Mouse (Mus musculus) G1E (cell line): Measurements from ENCODE around the gene Jagn1. TPM values are rescaled to one million over a fixed set of nuclear protein-coding genes. Genes with fewer than 3 reads are reported as not detected.

Experiments
- ATAC-seq: 2 replicates; pipeline ENCODE4 v1.8.0; 2016; ENCODE audit warnings: mild to moderate bottlenecking; ENCODE audit not compliant: insufficient number of reproducible peaks, poor library complexity, low FRiP score, severe bottlenecking; ENCODE audit errors: extremely low read depth
- DNase-seq: peaks from one replicate; pipeline ENCODE4 v3.0.0; 2012; ENCODE audit warnings: low spot score
- H3K27me3 ChIP-seq: 2 replicates; pipeline ENCODE4 v1.6.1; 2012; ENCODE audit warnings: mild to moderate bottlenecking, low read length, inconsistent platforms; ENCODE audit not compliant: insufficient read depth
- H3K36me3 ChIP-seq: replicated peaks from 2 replicates; pipeline ENCODE3; 2012; ENCODE audit warnings: mild to moderate bottlenecking, inconsistent platforms
- H3K4me1 ChIP-seq: 2 replicates; pipeline ENCODE4 v1.6.1; 2012; ENCODE audit warnings: low read depth, low read length, inconsistent platforms, mixed read lengths; ENCODE audit not compliant: insufficient read depth
- H3K4me3 ChIP-seq: 2 replicates; pipeline ENCODE4 v1.5.1; 2012; ENCODE audit warnings: low read depth, mild to moderate bottlenecking, inconsistent platforms, low read length, moderate library complexity, mixed read lengths
- H3K9me3 ChIP-seq: replicated peaks from 2 replicates; pipeline ENCODE4 v1.6.1; 2012; ENCODE audit warnings: inconsistent platforms
- CTCF ChIP-seq: IDR thresholded peaks from 2 replicates; pipeline ENCODE4 v1.5.1; 2012; ENCODE audit warnings: low read depth, low read length, inconsistent platforms, mixed read lengths
- GATA1 ChIP-seq: IDR thresholded peaks from 2 replicates; pipeline ENCODE4 v1.6.1; 2012; ENCODE audit warnings: borderline replicate concordance, low read length, inconsistent platforms, mixed read lengths
- GATA2 ChIP-seq: IDR thresholded peaks from 2 replicates; pipeline ENCODE4 v1.6.1; 2012; ENCODE audit warnings: low read depth, low read length, inconsistent platforms, borderline replicate concordance
- POLR2AphosphoS5 ChIP-seq: IDR thresholded peaks from 2 replicates; pipeline ENCODE4 v1.6.1; 2012; ENCODE audit warnings: low read depth, low read length, inconsistent platforms; ENCODE audit not compliant: insufficient replicate concordance
- TAL1 ChIP-seq: conservative IDR thresholded peaks from 2 replicates; pipeline ENCODE4 v1.6.1; 2012; ENCODE audit warnings: low read depth, low read length, inconsistent platforms, mixed read lengths
- polyA plus RNA-seq: library from polyadenylated mRNA; stranded (reverse); fragments of >175 nt; gene quantifications from 2 replicates; pipeline ENCODE4 v1.2.3, GENCODE M21; 2012
- total RNA-seq, 2 experiments: library from RNA; stranded (forward) in 1 of 2; stranded (reverse) in 1 of 2; fragments of 200-1000 nt in 1 of 2; fragments of >200 nt in 1 of 2; fragmentation: Nextera tagmentation in 1 of 2; gene quantifications; 2 replicates each; pipeline ENCODE4 v1.2.3; 2014 to 2017

Gene Jagn1
- total and polyA plus RNA-seq, 3 experiments: 5.6 to 19.4 (median 12.9) TPM

- H3K4me3 ChIP-seq: peak within 1 kb of the TSS; percentile 76
- H3K27me3 ChIP-seq: 0 out of 2 replicates have a peak, but pooled peaks cover 2% of the 10 kb centered on the region
- peaks cover 37% of the 10 kb centered on the region for H3K36me3 ChIP-seq
- H3K4me1 ChIP-seq: peaks cover 34% of the 10 kb centered on the region
- no peaks in the 10 kb centered on the region for H3K9me3 ChIP-seq
- TF ChIP-seq CTCF (no peak), POLR2AphosphoS5 (no peak), TAL1 (no peak), GATA1 (no peak), GATA2 (no peak)
- DNase-seq: peak; percentile 99
- ATAC-seq: peak; percentile 94
Observed at GRCm38 (mm10) chr6:113419199-113419587, 23.2 kb upstream of the Jagn1 start, which contains the start of gene Rpusd3. Rpusd3 (minus strand) TSS chr6:113419340.

DNA sequence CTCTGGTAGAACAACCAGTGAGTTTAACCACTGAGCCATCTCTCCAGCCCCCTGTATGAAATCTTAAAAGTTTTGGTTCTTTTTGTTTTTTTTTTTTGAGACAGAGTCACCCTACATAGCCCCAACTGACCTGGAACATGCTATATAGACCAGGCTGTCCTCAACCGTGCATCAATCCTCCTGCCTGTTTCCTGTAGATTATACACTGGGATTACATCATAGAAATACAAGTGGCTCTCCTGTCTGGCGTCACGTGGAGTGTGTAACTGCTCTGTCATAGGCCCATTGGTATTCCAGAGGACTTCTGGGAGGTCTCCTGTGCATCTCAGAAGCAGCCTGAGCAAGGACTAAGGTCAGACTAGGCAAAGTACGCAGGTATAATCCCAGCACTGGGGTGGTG, 19.4 kb upstream of the Jagn1 start:
- H3K36me3 ChIP-seq: no peaks in the 10 kb centered on the region
- H3K27me3 ChIP-seq: peaks cover 12% of the 10 kb centered on the region
- H3K4me1 ChIP-seq: peaks cover 27% of the 10 kb centered on the region
- DNase-seq (no peak), ATAC-seq (no peak)
- H3K9me3 ChIP-seq: peaks cover 5% of the 10 kb centered on the region
- H3K4me3 ChIP-seq: no peak overlapping the region
- TF ChIP-seq GATA2: no peak
- TF ChIP-seq POLR2AphosphoS5: no peak
- no peak for TF ChIP-seq GATA1
- TF ChIP-seq CTCF: no peak
- no peak for TF ChIP-seq TAL1

DNA sequence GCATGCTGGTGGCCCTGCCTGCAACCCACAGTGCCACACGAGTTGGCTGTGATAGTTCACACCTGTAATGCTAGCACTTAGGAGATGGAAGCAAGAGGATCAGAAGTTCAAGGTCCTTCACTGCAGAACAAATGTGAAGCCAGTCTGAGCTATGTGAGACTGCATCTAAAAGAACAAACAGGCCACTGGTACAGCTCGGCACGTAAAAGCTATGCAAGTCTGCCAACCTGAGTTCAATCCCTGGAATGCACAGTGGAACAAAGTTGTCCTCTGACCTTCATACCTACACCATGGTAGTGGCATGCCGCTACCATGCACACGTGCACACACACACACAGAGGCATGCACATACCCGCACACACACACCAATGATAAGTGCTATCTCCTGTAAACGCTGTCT, 18.2 kb upstream of the Jagn1 start:
- no peak for DNase-seq

DNA sequence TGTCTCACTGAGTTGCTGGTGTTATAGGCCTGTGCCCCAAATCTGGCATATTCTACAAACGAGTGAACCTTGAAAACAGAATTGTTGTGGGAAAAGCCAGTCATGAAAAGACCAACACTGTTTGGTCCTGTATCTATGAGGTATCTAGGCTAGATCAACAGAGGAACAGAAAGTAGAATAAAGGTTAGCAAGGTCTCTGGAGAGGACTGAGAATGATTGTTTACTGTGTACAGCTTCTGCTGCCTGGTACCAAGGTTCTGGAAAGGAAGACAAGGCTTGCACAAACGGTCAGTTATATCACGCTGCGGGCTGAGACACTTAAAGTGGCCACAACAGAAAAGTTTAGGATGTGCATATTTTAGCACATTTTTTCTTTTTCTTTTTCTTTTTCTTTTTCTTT, 15.7 kb upstream of the Jagn1 start:
- TF ChIP-seq GATA1 (no peak), TAL1 (no peak), CTCF (no peak), POLR2AphosphoS5 (no peak), GATA2 (no peak)
- H3K9me3 ChIP-seq: peaks cover 5% of the 10 kb centered on the region
- no peak for ATAC-seq

More for the DNA sequence above, 18.2 kb upstream of the Jagn1 start:
- no peak for ATAC-seq
- TF ChIP-seq POLR2AphosphoS5 (no peak), CTCF (no peak), GATA1 (no peak), GATA2 (no peak), TAL1 (no peak)
- peaks cover 21% of the 10 kb centered on the region for H3K27me3 ChIP-seq
- peaks cover 5% of the 10 kb centered on the region for H3K9me3 ChIP-seq
- peaks cover 16% of the 10 kb centered on the region for H3K4me1 ChIP-seq
- no peaks in the 10 kb centered on the region for H3K36me3 ChIP-seq
- no peak overlapping the region for H3K4me3 ChIP-seq

GRCm38 (mm10) chr6:113427397-113427796, 15.0 kb upstream of the Jagn1 start:
- DNase-seq: no peak
- Histone ChIP-seq H3K9me3 (peaks cover 5% of the 10 kb centered on the region), H3K4me1 (peaks cover 7% of the 10 kb centered on the region; the same call in 1 of the 2 replicates), H3K4me3 (no peak overlapping the region), H3K36me3 (no peaks in the 10 kb centered on the region), H3K27me3 (peaks cover 29% of the 10 kb centered on the region)
- no peak for ATAC-seq
- TF ChIP-seq CTCF: peak; percentile 77
- no peak for TF ChIP-seq GATA2

More for the DNA sequence above, 15.7 kb upstream of the Jagn1 start:
- H3K36me3 ChIP-seq: no peaks in the 10 kb centered on the region
- no peak for DNase-seq
- H3K4me3 ChIP-seq: no peak overlapping the region
- peaks cover 25% of the 10 kb centered on the region for H3K27me3 ChIP-seq
- peaks cover 7% of the 10 kb centered on the region; the same call in 1 of the 2 replicates for H3K4me1 ChIP-seq

DNA sequence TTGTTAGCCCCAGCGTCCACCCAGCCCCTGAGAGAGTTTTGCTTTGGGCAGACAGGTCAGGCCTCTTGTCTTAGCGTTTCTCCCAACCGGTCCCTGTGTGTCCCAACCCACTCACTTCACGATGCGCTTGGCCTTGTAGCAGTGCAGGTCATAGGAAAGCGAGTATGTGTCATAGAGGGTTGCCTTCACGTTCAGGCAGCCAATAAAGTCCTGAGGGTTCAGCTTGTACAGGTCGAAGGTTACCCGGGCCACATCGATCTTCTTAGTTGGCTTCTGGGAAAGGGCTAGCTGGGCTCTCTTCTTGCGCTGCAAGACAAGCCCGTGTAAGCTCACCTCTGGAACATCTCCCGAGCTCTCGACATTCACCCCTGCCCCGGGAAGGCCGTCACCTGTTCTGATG, 14.4 kb upstream of the Jagn1 start:
- Histone ChIP-seq H3K36me3 (no peaks in the 10 kb centered on the region), H3K4me3 (no peak overlapping the region), H3K9me3 (peaks cover 5% of the 10 kb centered on the region), H3K27me3 (peaks cover 34% of the 10 kb centered on the region), H3K4me1 (peaks cover 7% of the 10 kb centered on the region; the same call in 1 of the 2 replicates)
- no peak for DNase-seq
- TF ChIP-seq GATA2 (no peak), GATA1 (no peak), CTCF (no peak), POLR2AphosphoS5 (no peak), TAL1 (no peak)
- no peak for ATAC-seq

GRCm38 (mm10) chr6:113429965-113430364, 12.4 kb upstream of the Jagn1 start:
- no peaks in the 10 kb centered on the region for H3K36me3 ChIP-seq
- no peak for TF ChIP-seq GATA1
- TF ChIP-seq TAL1: no peak
- no peak for TF ChIP-seq CTCF
- no peak for TF ChIP-seq POLR2AphosphoS5
- TF ChIP-seq GATA2: no peak
- ATAC-seq (no peak), DNase-seq (no peak)
- H3K9me3 ChIP-seq: peaks cover 5% of the 10 kb centered on the region
- H3K27me3 ChIP-seq: peaks cover 43% of the 10 kb centered on the region
- peaks cover 7% of the 10 kb centered on the region; the same call in 1 of the 2 replicates for H3K4me1 ChIP-seq
- no peak overlapping the region for H3K4me3 ChIP-seq
